Mouse (Mus musculus) layer of hippocampus, adult 2 months (tissue): ENCODE results near the gene Arhgap19. TPM values are rescaled to one million over a fixed set of nuclear protein-coding genes. Genes with fewer than 3 reads are reported as not detected.

ENCODE experiments used
- DNase-seq, 2 experiments: peaks; one replicate each; pipeline ENCODE4 v3.0.0; 2022; ENCODE audit warnings: low spot score in 2 of 2
- H3K27ac ChIP-seq: fragments of 200-600 bp; 2 replicates; pipeline ENCODE4 v1.8.1; 2022
- H3K4me3 ChIP-seq: fragments of 200-600 bp; 2 replicates; pipeline ENCODE4 v1.8.1; 2022; ENCODE audit warnings: mild to moderate bottlenecking
- CTCF ChIP-seq: fragments of 200-600 bp; conservative IDR thresholded peaks from 2 replicates; pipeline ENCODE4 v1.8.1; 2022; ENCODE audit warnings: antibody characterized with exemption, mild to moderate bottlenecking, moderate library complexity
- total RNA-seq, 2 experiments: library from RNA; stranded (reverse); gene quantifications; 2 replicates each; pipeline ENCODE4 v1.2.3; 2021

Gene Arhgap19
- total RNA-seq, 2 experiments from 2014 or later = 2.2 to 2.5 TPM

- Histone ChIP-seq H3K27ac (no peak overlapping the region), H3K4me3 (no peak overlapping the region)
- no peak for TF ChIP-seq CTCF
- DNase-seq = no peak
Observed at GRCm38 (mm10) chr19:41786896-41787295, 15.0 kb downstream of the Arhgap19 start.

DNA sequence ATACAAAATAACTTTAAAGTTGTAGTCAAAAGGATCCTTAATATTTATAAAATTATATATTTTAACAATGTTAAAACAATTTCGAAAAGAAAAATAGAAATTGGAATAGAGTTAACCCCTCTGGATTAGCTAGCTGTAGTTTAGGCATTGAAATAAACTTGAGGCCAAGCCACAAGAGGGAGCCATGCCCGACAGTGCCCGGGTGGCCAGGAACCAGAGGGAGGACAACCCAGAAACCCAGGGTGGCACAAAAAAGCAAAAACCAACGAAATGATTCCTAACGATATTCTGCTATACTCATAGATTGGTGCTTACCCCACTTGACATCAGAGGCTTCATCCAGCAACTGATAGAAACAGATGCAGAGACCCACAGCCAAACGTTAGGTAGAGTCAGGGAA lies 24.3 kb downstream of the Arhgap19 start:
- no peak overlapping the region for H3K27ac ChIP-seq
- no peak for DNase-seq
- peak; percentile 74 for TF ChIP-seq CTCF
- no peak overlapping the region for H3K4me3 ChIP-seq

DNA sequence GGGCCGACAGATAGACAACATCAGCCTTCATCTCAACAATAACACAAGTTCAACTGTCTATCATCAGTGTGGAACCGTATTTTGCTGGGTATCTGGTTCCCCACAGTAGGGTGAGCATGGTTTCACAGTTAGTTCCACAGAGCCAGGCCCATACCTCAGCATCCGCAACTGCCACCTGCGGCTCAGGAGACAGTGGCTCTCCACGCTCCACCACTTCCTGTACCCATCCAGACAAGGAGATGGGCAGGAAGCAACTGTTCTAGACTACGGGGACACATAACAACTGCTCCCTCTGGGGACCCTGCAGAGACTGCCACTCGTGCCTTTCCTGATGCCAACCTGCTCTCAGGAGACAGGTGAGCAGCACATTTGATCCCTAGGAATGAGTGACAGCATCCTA lies 33.1 kb downstream of the Arhgap19 start:
- no peak for TF ChIP-seq CTCF
- Histone ChIP-seq H3K4me3 (no peak overlapping the region), H3K27ac (no peak overlapping the region)
- no peak for DNase-seq

- TF ChIP-seq CTCF = no peak
- no peak overlapping the region for H3K27ac ChIP-seq
- no peak for DNase-seq
- H3K4me3 ChIP-seq = no peak overlapping the region
Observed at GRCm38 (mm10) chr19:41766628-41767027, 35.2 kb downstream of the Arhgap19 start.

DNA sequence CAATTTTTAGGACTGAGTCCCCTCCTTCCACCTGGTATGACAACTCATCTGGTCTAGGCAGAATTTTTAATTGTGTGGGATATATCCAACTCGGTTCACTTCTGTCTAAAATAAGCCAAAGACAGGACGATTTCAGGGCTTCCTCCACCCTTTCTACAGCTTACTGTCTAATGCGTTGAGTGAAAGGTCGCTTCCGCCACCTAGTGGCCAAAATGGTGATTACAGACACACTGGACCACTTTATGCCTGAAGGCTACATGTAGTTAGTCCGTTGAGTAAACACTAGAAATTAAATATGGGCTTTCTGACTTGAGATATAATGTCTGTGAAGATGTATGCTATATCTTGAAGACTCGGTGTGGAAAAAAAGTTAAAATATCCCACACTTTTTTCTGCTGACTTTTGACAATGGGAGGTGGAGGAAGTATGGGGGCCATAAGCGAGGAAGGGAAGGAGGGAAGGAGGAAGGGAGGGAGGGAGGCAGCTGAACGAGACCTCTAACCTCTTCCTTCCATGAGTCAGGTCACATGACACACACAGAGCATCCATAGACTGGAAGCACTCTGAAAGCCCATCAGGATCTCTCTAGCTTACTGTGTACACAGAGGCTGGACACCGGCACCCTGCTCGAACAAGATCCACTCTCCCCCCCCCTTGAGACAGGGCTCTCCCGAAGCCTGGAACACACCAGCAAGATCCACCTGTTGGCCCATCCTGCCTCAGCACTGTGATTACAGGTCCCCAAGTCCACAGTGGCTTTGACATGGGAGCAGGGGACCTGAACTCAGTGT lies 37.8 kb downstream of the Arhgap19 start:
- TF ChIP-seq CTCF = peak; percentile 95

GRCm38 (mm10) chr19:41761529-41761928 lies 40.3 kb downstream of the Arhgap19 start:
- peak; percentile 73 for TF ChIP-seq CTCF
- no peak for DNase-seq
- H3K27ac ChIP-seq = no peak overlapping the region

More for the DNA sequence above, 37.8 kb downstream of the Arhgap19 start:
- no peak overlapping the region for H3K4me3 ChIP-seq
- H3K27ac ChIP-seq = no peak overlapping the region
- peak; percentile 85 to 96 for DNase-seq

DNA sequence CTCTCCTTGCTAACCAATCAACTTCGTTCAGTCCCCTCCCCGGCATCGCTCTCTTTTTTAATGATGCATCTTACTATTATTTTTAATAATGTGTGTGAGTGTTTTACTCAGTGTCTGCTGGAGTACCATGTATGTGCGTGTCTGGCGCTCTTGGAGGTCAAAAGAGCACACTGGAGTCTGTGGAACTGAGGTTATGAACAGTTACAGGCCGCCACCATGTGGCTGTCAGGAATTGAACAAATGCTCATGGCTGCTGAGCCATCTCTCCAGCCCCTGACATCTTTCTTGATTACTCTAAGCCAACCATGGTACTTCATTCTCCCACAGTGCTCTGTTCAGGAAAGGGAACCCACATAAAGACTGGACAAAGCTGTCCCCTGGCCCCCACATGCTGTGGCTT lies 42.1 kb downstream of the Arhgap19 start:
- Histone ChIP-seq H3K4me3 (no peak overlapping the region), H3K27ac (peak overlapping the region; percentile 39; the same call in 1 of the 2 replicates)
- peak; percentile 73 for TF ChIP-seq CTCF
- no peak for DNase-seq

More at GRCm38 (mm10) chr19:41761529-41761928, 40.3 kb downstream of the Arhgap19 start:
- H3K4me3 ChIP-seq = no peak overlapping the region

- no peak for TF ChIP-seq CTCF
- H3K4me3 ChIP-seq = no peak overlapping the region
- H3K27ac ChIP-seq = peak overlapping the region; percentile 39; the same call in 1 of the 2 replicates
- DNase-seq = no peak
Observed at GRCm38 (mm10) chr19:41759270-41759669, 42.6 kb downstream of the Arhgap19 start.

DNA sequence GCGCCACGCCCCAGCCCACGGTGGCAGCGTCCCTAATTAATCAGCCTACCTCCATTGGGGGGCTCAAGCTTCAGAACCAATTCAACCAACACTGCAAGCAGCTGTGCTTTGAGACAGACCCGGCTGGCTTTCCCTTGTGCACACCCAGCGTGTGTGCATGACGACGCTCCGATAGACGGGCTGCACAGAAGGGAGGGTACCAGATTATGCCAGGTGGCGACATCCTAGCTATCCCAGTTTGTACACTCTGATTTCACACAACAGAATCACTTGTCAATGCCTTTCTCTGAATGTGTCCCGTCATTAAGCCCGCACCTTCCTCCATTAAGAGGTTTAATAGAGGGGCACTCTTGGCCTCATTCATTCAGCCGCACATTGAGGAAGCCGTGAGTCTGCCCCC lies 47.1 kb downstream of the Arhgap19 start:
- no peak for DNase-seq
- Histone ChIP-seq H3K4me3 (no peak overlapping the region), H3K27ac (no peak overlapping the region)
- no peak for TF ChIP-seq CTCF

GRCm38 (mm10) chr19:41751906-41752305 lies 49.9 kb downstream of the Arhgap19 start:
- Histone ChIP-seq H3K27ac (no peak overlapping the region), H3K4me3 (no peak overlapping the region)
- no peak for DNase-seq
- TF ChIP-seq CTCF = peak; percentile 51

GRCm38 (mm10) chr19:41747436-41747835 lies 54.4 kb downstream of the Arhgap19 start:
- DNase-seq = no peak
- no peak overlapping the region for H3K4me3 ChIP-seq
- H3K27ac ChIP-seq = no peak overlapping the region
- TF ChIP-seq CTCF = no peak

GRCm38 (mm10) chr19:41745941-41746557 lies 55.8 kb downstream of the Arhgap19 start:
- no peak for TF ChIP-seq CTCF
- H3K27ac ChIP-seq = no peak overlapping the region
- peak; percentile 58 to 80 for DNase-seq
- H3K4me3 ChIP-seq = no peak overlapping the region

DNA sequence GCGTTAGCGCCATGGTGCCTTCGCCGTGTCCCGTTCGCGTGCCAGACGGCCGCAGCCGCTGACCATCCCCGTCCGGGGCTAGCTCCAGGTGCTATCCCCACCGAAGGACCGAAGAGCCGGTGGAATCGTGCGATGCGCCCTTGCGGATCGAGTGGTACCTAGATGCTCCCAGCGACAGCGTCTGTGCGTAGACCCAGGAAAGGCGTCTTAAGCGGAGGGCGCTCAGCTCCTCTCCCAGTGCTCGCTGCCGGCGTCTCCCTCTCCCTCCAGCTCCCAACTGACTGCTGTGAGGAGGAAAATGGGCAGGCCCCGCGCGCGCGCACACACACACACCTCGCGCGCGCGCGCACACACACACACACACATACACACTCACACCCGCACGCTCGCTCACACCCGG lies 58.5 kb downstream of the Arhgap19 start, which contains the start of gene Slit1:
TSS of gene Slit1 (minus strand) at position 270 of the 400 bp plus-strand sequence.
- Histone ChIP-seq H3K4me3 (peak within 1 kb of the TSS; percentile 87), H3K27ac (peak within 1 kb of the TSS; percentile 96)
- TF ChIP-seq CTCF = no peak
- peak; percentile 63 to 79 for DNase-seq

DNA sequence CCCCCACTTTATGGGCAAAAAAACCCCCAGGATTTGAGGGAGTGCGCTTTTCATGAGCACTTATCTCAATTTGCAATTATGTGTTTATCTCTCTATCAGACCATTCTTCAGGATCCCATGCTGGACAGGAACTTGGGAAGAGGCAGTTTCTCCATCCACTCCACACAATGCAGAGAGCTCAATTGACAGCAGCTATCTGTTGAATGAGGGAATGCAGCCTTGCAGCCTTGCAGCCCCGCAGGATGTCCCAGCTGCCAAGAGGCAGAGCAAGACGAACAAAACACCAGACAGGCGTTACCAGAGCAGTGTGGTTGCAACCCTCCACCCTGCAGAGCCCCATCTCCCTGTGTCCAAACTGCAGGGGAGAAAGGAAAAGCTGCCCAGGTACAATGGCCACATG lies 63.0 kb downstream of the Arhgap19 start:
- DNase-seq = no peak
- TF ChIP-seq CTCF = no peak
- Histone ChIP-seq H3K27ac (peak overlapping the region; percentile 89), H3K4me3 (peak overlapping the region; percentile 48)
